Mouse (Mus musculus): ENCODE data around the gene Gm11011. TPM values are rescaled to one million over a fixed set of nuclear protein-coding genes. Genes with fewer than 3 reads are reported as not detected.

Gene Gm11011
- polyA plus RNA-seq, 1 experiment from 2014 or later, result not detected

DNA sequence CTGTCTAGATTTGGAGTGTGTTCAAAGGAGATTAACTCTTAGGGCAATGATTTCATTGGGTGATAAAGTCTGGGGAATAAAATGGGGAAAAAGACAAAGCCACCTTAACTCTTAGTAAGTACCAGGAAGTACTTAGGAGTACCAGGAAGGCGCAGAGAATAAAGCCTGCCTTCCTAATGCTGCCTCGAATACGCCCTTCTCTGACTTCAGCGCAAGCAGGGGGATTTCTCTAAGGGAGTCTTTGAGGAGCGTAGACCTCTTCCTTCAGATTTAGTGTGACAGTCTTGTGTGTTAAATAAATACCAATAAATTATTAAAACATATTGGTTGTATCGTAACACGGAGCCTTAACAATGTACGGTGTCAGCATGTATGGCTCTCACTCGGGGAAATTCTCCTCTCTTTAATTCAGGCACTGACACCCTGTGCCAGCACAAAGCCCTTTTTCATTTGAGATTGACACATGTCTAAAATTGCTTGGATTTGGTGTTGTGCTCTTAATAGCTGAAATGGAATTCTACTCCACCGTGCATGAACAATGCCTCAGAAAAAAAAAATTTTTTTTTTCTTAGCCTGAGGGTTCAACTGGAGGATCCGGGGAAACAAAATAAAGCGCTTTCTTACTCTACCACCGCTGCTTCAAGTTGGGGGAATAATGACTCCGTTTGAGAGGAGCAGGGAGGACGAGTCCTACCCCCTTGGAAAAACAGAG is 2.6 kb downstream of the Gm11011 start:
- H3K27ac ChIP-seq (ENCODE audit: low read depth), result no peak overlapping the region
- no peak overlapping the region for H3K9ac ChIP-seq (replicated peaks)
- no peaks in the 10 kb centered on the region for H3K36me3 ChIP-seq (replicated peaks; ENCODE audit: insufficient read depth, low read length)
- ATAC-seq, result no peak
- no peaks in the 10 kb centered on the region for H3K4me1 ChIP-seq (ENCODE audit: insufficient read depth)
- H3K9me3 ChIP-seq (ENCODE audit: low read length), result no peaks in the 10 kb centered on the region
- H3K4me3 ChIP-seq (ENCODE audit: low read depth, low read length), result no peak overlapping the region
- no peaks in the 10 kb centered on the region for H3K27me3 ChIP-seq (ENCODE audit: insufficient read depth, low read length)
- 80% methylated on average over 15 of the region's 15 CpGs for WGBS (ENCODE audit: insufficient replicate concordance)
- TF ChIP-seq CTCF (IDR thresholded peaks at IDR 0.05; ENCODE audit: low read depth) (no peak), EP300 (IDR thresholded peaks at IDR 0.05; ENCODE audit: low read depth) (no peak)
- DNase-seq, result no peak
- H3K4me2 ChIP-seq (ENCODE audit: low read depth, low read length), result no peak overlapping the region

DNA sequence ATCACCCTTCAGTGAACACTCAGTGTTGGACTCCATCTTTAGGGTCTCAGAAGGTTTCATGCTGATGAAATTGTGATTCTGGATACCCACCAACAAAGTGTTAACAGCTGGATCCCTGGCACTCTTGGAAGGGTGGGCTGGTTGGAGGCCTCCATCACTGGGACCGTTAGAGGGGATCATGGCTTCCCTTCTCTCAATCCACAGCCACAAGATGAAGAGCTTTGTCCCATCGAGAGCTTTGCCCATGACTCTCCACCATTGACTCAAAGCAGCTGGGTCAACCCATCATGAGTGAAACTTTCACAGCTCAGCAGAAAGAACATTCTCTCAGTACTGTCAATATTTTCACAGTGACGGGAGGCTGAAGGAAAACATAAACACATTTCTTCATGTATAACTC is 4.1 kb downstream of the Gm11011 start:
- no peaks in the 10 kb centered on the region for H3K27me3 ChIP-seq (ENCODE audit: insufficient read depth, low read length)
- no peaks in the 10 kb centered on the region for H3K4me1 ChIP-seq (ENCODE audit: insufficient read depth)
- H3K4me3 ChIP-seq (ENCODE audit: low read depth, low read length), result no peak overlapping the region
- no peak overlapping the region for H3K4me2 ChIP-seq (ENCODE audit: low read depth, low read length)
- no peak overlapping the region for H3K27ac ChIP-seq (ENCODE audit: low read depth)
- TF ChIP-seq CTCF (IDR thresholded peaks at IDR 0.05; ENCODE audit: low read depth), result no peak
- no peak for TF ChIP-seq EP300 (IDR thresholded peaks at IDR 0.05; ENCODE audit: low read depth)
- WGBS (ENCODE audit: insufficient replicate concordance), result 76% methylated on average over 3 of the region's 3 CpGs
- ATAC-seq (no peak), DNase-seq (no peak)
- H3K9ac ChIP-seq (replicated peaks), result no peak overlapping the region
- H3K9me3 ChIP-seq (ENCODE audit: low read length), result no peaks in the 10 kb centered on the region
- no peaks in the 10 kb centered on the region for H3K36me3 ChIP-seq (replicated peaks; ENCODE audit: insufficient read depth, low read length)

DNA sequence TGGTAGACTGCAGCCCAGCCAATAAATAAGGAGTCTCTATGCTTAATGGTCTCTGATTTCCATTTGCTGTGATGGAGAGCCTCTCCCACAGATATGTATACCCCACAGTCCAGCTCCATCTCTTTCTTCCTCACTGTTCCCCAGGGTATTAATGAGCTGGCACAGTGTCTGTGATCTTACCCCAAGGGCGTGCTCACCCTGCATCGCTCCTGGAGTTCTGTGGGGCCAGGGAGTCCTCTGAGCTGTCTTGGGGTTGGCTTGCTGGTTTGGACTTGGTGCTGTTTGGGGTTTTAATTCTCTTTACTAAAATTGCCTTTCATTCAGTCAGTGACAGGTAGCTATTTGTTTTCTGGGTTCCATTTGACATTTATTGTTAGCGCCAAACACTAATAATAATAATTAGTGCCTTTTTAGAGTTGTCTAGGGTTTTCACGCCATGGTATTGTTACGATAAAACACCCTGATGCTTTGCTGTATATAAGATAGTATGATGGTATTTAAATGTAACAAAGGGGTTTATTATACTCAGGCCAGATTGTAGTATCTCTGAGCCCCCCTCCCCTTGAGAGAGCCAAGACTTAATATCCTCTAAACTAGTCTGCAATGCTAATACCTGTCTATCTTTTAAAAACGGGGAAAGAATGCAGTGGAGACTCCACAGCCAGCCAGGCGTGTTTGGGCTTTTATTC is 9.9 kb downstream of the Gm11011 start:
- 81% methylated on average over 7 of the region's 7 CpGs for WGBS (ENCODE audit: insufficient replicate concordance)
- H3K27me3 ChIP-seq (ENCODE audit: insufficient read depth, low read length), result no peaks in the 10 kb centered on the region
- H3K27ac ChIP-seq (ENCODE audit: low read depth), result no peak overlapping the region
- DNase-seq (no peak), ATAC-seq (no peak)
- no peak overlapping the region for H3K9ac ChIP-seq (replicated peaks)
- H3K9me3 ChIP-seq (ENCODE audit: low read length), result no peaks in the 10 kb centered on the region
- no peak for TF ChIP-seq EP300 (IDR thresholded peaks at IDR 0.05; ENCODE audit: low read depth)
- no peak for TF ChIP-seq CTCF (IDR thresholded peaks at IDR 0.05; ENCODE audit: low read depth)
- no peak overlapping the region for H3K4me2 ChIP-seq (ENCODE audit: low read depth, low read length)
- no peaks in the 10 kb centered on the region for H3K36me3 ChIP-seq (replicated peaks; ENCODE audit: insufficient read depth, low read length)
- no peak overlapping the region for H3K4me3 ChIP-seq (ENCODE audit: low read depth, low read length)
- H3K4me1 ChIP-seq (ENCODE audit: insufficient read depth), result no peaks in the 10 kb centered on the region

DNA sequence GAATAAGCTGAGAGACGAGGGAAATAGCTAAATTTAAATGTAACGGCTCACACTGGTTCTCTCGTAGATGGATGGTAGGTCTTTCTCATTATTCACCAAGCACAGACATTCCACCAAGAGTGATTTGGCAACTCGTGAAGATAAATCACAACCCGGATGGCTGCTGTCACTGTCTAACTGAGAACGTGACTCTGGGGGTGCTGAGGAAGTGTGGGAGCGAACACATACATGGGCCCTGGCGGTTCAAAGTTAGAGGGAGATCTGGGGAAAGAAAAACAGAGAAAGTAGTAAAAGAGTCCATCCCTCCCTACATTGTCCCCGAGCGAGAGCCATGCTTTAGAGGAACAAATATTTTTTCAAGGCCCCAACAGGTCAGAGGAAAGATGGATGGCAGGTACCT is 17.5 kb downstream of the Gm11011 start:
- Histone ChIP-seq H3K4me3 (ENCODE audit: low read depth, low read length) (no peak overlapping the region), H3K27ac (ENCODE audit: low read depth) (no peak overlapping the region), H3K9me3 (ENCODE audit: low read length) (no peaks in the 10 kb centered on the region), H3K4me1 (ENCODE audit: insufficient read depth) (no peaks in the 10 kb centered on the region), H3K9ac (replicated peaks) (no peak overlapping the region), H3K27me3 (ENCODE audit: insufficient read depth, low read length) (no peaks in the 10 kb centered on the region), H3K36me3 (replicated peaks; ENCODE audit: insufficient read depth, low read length) (no peaks in the 10 kb centered on the region), H3K4me2 (ENCODE audit: low read depth, low read length) (no peak overlapping the region)
- ATAC-seq, result no peak
- TF ChIP-seq EP300 (IDR thresholded peaks at IDR 0.05; ENCODE audit: low read depth), result no peak
- no peak for TF ChIP-seq CTCF (IDR thresholded peaks at IDR 0.05; ENCODE audit: low read depth)
- 69% methylated on average over 10 of the region's 10 CpGs for WGBS (ENCODE audit: insufficient replicate concordance)
- DNase-seq, result no peak

DNA sequence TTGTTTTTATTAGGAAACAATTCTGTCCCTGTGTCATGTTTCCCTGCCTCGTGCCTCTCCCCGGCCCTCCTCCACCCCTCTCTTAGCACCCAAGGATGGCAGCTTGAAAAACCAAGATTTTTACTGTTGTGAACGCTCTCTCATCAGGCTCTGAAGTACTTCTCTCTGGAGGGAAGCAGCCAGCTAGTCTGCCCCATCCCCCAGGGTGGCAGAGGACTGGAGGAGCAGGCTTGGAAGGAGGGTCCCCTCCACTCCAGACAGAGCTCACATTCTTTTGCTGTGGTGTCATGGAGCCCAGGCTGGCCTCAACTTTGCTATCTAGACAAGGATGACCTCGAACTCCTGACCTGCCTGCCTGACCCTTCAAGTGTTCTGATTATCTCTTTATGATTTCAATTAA is 21.4 kb downstream of the Gm11011 start:
- DNase-seq (no peak), ATAC-seq (no peak)
- no peaks in the 10 kb centered on the region for H3K27me3 ChIP-seq (ENCODE audit: insufficient read depth, low read length)
- no peaks in the 10 kb centered on the region for H3K9me3 ChIP-seq (ENCODE audit: low read length)
- H3K4me2 ChIP-seq (ENCODE audit: low read depth, low read length), result no peak overlapping the region
- 63% methylated on average over 4 of the region's 4 CpGs for WGBS (ENCODE audit: insufficient replicate concordance)
- H3K36me3 ChIP-seq (replicated peaks; ENCODE audit: insufficient read depth, low read length), result no peaks in the 10 kb centered on the region
- no peak for TF ChIP-seq CTCF (IDR thresholded peaks at IDR 0.05; ENCODE audit: low read depth)
- no peak for TF ChIP-seq EP300 (IDR thresholded peaks at IDR 0.05; ENCODE audit: low read depth)
- H3K4me1 ChIP-seq (ENCODE audit: insufficient read depth), result no peaks in the 10 kb centered on the region
- H3K4me3 ChIP-seq (ENCODE audit: low read depth, low read length), result no peak overlapping the region
- no peak overlapping the region for H3K27ac ChIP-seq (ENCODE audit: low read depth)
- H3K9ac ChIP-seq (replicated peaks), result no peak overlapping the region

DNA sequence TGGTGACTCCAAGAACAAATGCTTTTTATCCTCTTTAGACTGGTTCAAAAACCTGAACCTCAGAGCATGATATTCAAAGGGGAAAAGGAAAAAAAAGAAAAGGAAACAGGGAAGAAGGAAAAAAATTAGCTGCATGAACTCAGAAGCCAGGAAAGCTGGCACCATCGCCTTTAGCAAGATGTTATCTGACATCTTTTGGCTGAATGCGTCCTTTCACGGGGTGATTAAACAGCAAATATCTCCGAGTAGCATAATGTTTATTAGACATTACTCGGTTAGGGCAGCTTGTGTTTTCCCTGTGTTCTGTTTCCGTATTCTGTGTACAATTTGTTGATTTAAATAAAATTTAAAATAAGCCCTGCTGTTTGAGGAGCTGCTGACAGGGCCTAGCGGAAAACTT is 21.8 kb downstream of the Gm11011 start:
- H3K4me1 ChIP-seq (ENCODE audit: insufficient read depth), result no peaks in the 10 kb centered on the region
- no peaks in the 10 kb centered on the region for H3K27me3 ChIP-seq (ENCODE audit: insufficient read depth, low read length)
- TF ChIP-seq CTCF (IDR thresholded peaks at IDR 0.05; ENCODE audit: low read depth) (no peak), EP300 (IDR thresholded peaks at IDR 0.05; ENCODE audit: low read depth) (no peak)
- no peak for ATAC-seq
- no peak overlapping the region for H3K27ac ChIP-seq (ENCODE audit: low read depth)
- H3K36me3 ChIP-seq (replicated peaks; ENCODE audit: insufficient read depth, low read length), result no peaks in the 10 kb centered on the region
- H3K9me3 ChIP-seq (ENCODE audit: low read length), result no peaks in the 10 kb centered on the region
- H3K9ac ChIP-seq (replicated peaks), result no peak overlapping the region
- DNase-seq, result no peak
- H3K4me3 ChIP-seq (ENCODE audit: low read depth, low read length), result no peak overlapping the region
- WGBS (ENCODE audit: insufficient replicate concordance), result 72% methylated on average over 7 of the region's 7 CpGs
- no peak overlapping the region for H3K4me2 ChIP-seq (ENCODE audit: low read depth, low read length)
